Mouse (Mus musculus): Measurements from ENCODE around the gene Tor1a. TPM values are rescaled to one million over a fixed set of nuclear protein-coding genes. Genes with fewer than 3 reads are reported as not detected.
A peak's percentile ranks its signal among the peaks of the same experiment; 100 is the strongest.

Tor1a gene
- total RNA-seq (2018; cell fraction: chromatin; rRNA removed): 10 to 100 TPM; 21.9 to 72.0 (median 42.5) TPM
- total RNA-seq (2018; cell fraction: cytosol; rRNA removed): 10 to 100 TPM; 23.3 to 54.9 (median 39.8) TPM
- total RNA-seq (2018; cell fraction: nucleus; rRNA removed): 10 to 100 TPM; 21.4 to 66.4 (median 40.2) TPM
- 34.9 to 50.0 TPM (median 42.9 TPM) in 3 replicates for polyA plus RNA-seq (2018)

- H3K27ac ChIP-seq: peak within 1 kb of the TSS; percentile 50
- WGBS (ENCODE audit: missing documents): 2% methylated on average over 59 of the region's 59 CpGs
- peaks cover 26% of the 10 kb centered on the region for H3K36me3 ChIP-seq (ENCODE audit: inconsistent target)
- H3K4me3 ChIP-seq (ENCODE audit: inconsistent target): peak within 1 kb of the TSS; percentile 79
- peaks cover 46% of the 10 kb centered on the region for H3K79me2 ChIP-seq (ENCODE audit: inconsistent target)
These were observed at the start of gene Tor1a for GRCm38 (mm10) chr2:30967352-30968327. Gene Tor1a (minus strand): TSS chr2:30967933.

GRCm38 (mm10) chr2:31013371-31014120 is 45.8 kb upstream of the Tor1a start:
- H3K4me3 ChIP-seq (ENCODE audit: inconsistent target): no peak overlapping the region
- H3K79me2 ChIP-seq (ENCODE audit: inconsistent target): no peaks in the 10 kb centered on the region
- no peak overlapping the region for H3K27ac ChIP-seq
- 87% methylated on average over 12 of the region's 14 CpGs for WGBS (ENCODE audit: missing documents)
- H3K36me3 ChIP-seq (ENCODE audit: inconsistent target): no peaks in the 10 kb centered on the region; the same call in 1 of the 2 replicates

- Histone ChIP-seq H3K36me3 (ENCODE audit: inconsistent target) (no peaks in the 10 kb centered on the region), H3K79me2 (ENCODE audit: inconsistent target) (no peaks in the 10 kb centered on the region), H3K27ac (no peak overlapping the region), H3K4me3 (ENCODE audit: inconsistent target) (no peak overlapping the region)
- WGBS (ENCODE audit: missing documents): 98% methylated on average over 4 of the region's 5 CpGs
These were observed 39.5 kb upstream of the Tor1a start for GRCm38 (mm10) chr2:31007208-31007607.

- no peaks in the 10 kb centered on the region for H3K79me2 ChIP-seq (ENCODE audit: inconsistent target)
- WGBS (ENCODE audit: missing documents): 94% methylated on average over 4 of the region's 5 CpGs
- H3K27ac ChIP-seq: no peak overlapping the region
- no peaks in the 10 kb centered on the region for H3K36me3 ChIP-seq (ENCODE audit: inconsistent target)
- H3K4me3 ChIP-seq (ENCODE audit: inconsistent target): no peak overlapping the region
These were observed 38.7 kb upstream of the Tor1a start for GRCm38 (mm10) chr2:31006434-31006833.

- H3K4me3 ChIP-seq (ENCODE audit: inconsistent target): no peak overlapping the region
- no peaks in the 10 kb centered on the region for H3K36me3 ChIP-seq (ENCODE audit: inconsistent target)
- no peak overlapping the region for H3K27ac ChIP-seq
- no peaks in the 10 kb centered on the region for H3K79me2 ChIP-seq (ENCODE audit: inconsistent target)
- 81% methylated on average over 2 of the region's 2 CpGs for WGBS (ENCODE audit: missing documents)
These were observed 37.7 kb upstream of the Tor1a start for GRCm38 (mm10) chr2:31005453-31005852.

- Histone ChIP-seq H3K4me3 (ENCODE audit: inconsistent target) (no peak overlapping the region), H3K27ac (no peak overlapping the region), H3K36me3 (ENCODE audit: inconsistent target) (no peaks in the 10 kb centered on the region), H3K79me2 (ENCODE audit: inconsistent target) (no peaks in the 10 kb centered on the region)
- WGBS (ENCODE audit: missing documents): 95% methylated on average over 10 of the region's 10 CpGs
These were observed 35.1 kb upstream of the Tor1a start for GRCm38 (mm10) chr2:31002857-31003256.

- Histone ChIP-seq H3K4me3 (ENCODE audit: inconsistent target) (no peak overlapping the region), H3K27ac (no peak overlapping the region), H3K79me2 (ENCODE audit: inconsistent target) (no peaks in the 10 kb centered on the region), H3K36me3 (ENCODE audit: inconsistent target) (no peaks in the 10 kb centered on the region)
- WGBS (ENCODE audit: missing documents): 92% methylated on average over 8 of the region's 8 CpGs
These were observed 30.9 kb upstream of the Tor1a start for GRCm38 (mm10) chr2:30998443-30999260.

- Histone ChIP-seq H3K79me2 (ENCODE audit: inconsistent target) (no peaks in the 10 kb centered on the region), H3K27ac (no peak overlapping the region), H3K4me3 (ENCODE audit: inconsistent target) (no peak overlapping the region), H3K36me3 (ENCODE audit: inconsistent target) (no peaks in the 10 kb centered on the region)
- WGBS (ENCODE audit: missing documents): 91% methylated on average over 11 of the region's 11 CpGs
These were observed 27.8 kb upstream of the Tor1a start for GRCm38 (mm10) chr2:30995432-30995996.

GRCm38 (mm10) chr2:30994853-30995252 is 27.1 kb upstream of the Tor1a start:
- no peaks in the 10 kb centered on the region for H3K79me2 ChIP-seq (ENCODE audit: inconsistent target)
- no peak overlapping the region for H3K4me3 ChIP-seq (ENCODE audit: inconsistent target)
- 94% methylated on average over 4 of the region's 4 CpGs for WGBS (ENCODE audit: missing documents)
- no peaks in the 10 kb centered on the region for H3K36me3 ChIP-seq (ENCODE audit: inconsistent target)
- no peak overlapping the region for H3K27ac ChIP-seq

- 96% methylated on average over 9 of the region's 9 CpGs for WGBS (ENCODE audit: missing documents)
- no peaks in the 10 kb centered on the region for H3K79me2 ChIP-seq (ENCODE audit: inconsistent target)
- no peaks in the 10 kb centered on the region for H3K36me3 ChIP-seq (ENCODE audit: inconsistent target)
- no peak overlapping the region for H3K4me3 ChIP-seq (ENCODE audit: inconsistent target)
- no peak overlapping the region for H3K27ac ChIP-seq
These were observed 22.5 kb upstream of the Tor1a start for GRCm38 (mm10) chr2:30990221-30990620.

GRCm38 (mm10) chr2:30985111-30986020 is 17.6 kb upstream of the Tor1a start:
- no peak overlapping the region for H3K27ac ChIP-seq
- H3K4me3 ChIP-seq (ENCODE audit: inconsistent target): no peak overlapping the region
- H3K79me2 ChIP-seq (ENCODE audit: inconsistent target): peaks cover 11% of the 10 kb centered on the region
- H3K36me3 ChIP-seq (ENCODE audit: inconsistent target): no peaks in the 10 kb centered on the region
- 55% methylated on average over 16 of the region's 17 CpGs for WGBS (ENCODE audit: missing documents)

GRCm38 (mm10) chr2:30983024-30983423 is 15.3 kb upstream of the Tor1a start:
- Histone ChIP-seq H3K27ac (no peak overlapping the region), H3K79me2 (ENCODE audit: inconsistent target) (peaks cover 11% of the 10 kb centered on the region), H3K36me3 (ENCODE audit: inconsistent target) (peaks cover 12% of the 10 kb centered on the region; the same call in 1 of the 2 replicates), H3K4me3 (ENCODE audit: inconsistent target) (peak overlapping the region; percentile 98; the same call in 1 of the 2 replicates)
- 81% methylated on average over 7 of the region's 7 CpGs for WGBS (ENCODE audit: missing documents)

Measured in macrophage (primary cell).